Mouse (Mus musculus): ENCODE data around the gene Gba2.

Gene Gba2

DNA sequence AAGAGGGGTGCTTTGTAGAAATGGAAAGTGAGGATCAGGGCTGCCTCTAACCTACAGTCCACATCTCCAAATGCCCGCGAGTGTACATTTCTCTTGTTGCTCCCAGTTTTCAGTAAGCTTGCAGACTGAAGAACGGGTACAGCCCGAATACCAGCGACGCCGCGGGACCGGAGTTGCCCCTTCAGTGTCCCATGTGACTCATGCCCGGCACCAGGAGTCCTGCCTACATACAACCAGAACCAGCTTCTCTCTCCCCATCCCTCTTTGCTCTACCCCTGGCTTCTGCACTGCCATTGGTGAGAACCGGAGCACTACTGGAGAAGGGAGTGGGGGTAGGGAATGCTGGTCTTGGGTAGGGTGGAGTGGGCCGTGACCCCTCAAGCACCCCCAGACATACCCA lies 2.7 kb upstream of the Gba2 start:
- DNase-seq (ENCODE audit: low spot score), result no peak

DNA sequence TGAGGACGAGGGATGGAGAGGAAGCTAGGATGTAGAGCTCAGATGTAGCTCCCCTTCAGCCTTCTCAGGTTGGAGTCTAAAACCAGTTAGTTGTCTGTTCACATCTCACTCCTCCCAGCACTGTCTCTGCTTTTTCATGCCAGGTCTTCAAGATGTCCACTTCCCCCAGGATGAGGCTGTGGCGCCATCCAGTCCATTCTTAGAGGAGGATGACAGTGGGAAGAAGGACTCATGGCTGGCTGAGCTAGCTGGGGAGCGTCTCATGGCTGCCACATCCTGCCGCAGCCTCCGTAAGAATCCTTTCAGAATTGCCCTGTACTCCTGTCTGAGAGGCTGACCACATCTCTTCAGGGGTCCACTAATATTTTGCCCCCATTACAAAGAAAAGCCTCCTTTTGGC lies 2.0 kb upstream of the Gba2 start:
- DNase-seq (ENCODE audit: low spot score), result no peak

DNA sequence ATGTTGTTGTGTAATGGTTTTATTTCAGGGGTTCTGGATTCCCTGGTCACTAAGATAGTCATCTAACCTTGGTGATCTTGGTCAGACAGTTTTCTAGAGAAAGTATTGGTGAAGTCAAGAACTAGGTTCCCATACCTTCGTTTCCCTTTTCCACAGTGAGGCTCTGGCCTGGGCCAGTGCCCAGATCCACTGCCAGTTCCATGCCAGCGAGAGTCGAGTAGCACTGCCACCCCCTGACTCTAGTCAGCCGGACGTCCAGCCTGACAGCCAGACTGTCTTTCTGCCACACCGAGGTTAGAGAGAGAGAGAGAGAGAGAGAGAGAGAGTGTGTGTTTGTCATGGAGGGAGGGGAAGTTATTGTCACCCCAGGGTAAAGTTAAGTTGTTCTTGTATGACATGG lies 1.1 kb upstream of the Gba2 start:
- DNase-seq (ENCODE audit: low spot score), result no peak

DNA sequence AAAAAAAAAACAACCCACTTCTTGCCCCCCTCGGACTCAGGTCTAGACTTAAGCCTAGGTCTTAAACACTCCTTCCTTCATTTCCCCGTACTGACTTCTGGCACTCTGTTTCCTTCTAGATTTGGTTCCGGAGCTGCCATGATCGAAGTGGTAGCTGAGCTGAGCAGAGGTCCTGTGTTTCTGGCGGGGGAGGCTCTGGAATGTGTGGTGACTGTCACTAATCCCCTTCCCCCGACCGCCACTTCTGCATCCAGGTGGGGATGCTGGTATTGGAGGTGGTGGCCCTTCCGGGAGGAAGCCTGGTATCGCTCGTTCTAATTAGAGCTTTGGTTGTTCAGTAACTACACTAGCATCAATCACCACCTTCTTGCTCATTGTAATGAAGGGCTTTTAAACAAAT lies 583 bp upstream of the Gba2 start:
- no peak for DNase-seq (ENCODE audit: low spot score)

DNA sequence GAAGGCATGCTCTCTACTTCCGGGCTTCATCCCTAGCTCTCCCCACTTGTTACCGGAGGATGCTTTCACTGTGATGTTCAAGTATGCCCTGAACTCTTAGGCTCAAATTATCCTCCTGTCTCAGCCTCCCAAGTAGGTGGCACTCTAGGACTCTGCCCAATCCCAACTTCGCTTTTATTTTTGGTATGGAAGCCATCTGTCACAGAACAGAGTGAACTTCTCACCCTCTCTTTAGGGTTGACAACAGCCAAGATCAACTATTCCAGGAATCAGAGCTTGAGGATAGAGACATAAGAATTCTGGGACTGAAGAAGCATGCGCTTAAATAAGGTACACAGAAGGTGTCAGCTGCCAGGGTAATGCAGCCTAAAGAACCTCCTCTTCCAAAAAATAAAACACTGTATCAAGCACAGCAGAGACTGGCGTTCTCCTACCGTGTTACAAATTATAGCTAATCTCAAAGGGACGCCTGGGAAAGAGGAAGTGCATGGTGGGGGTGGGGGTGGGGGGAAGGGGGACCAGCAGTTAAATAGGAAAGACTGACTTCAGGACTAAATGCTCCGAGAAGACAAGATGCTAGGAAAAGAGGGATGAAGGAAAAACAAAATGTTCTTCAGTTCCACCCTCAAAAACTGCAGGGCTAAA lies 1.3 kb downstream of the Gba2 start:
- DNase-seq (ENCODE audit: low spot score), result no peak

DNA sequence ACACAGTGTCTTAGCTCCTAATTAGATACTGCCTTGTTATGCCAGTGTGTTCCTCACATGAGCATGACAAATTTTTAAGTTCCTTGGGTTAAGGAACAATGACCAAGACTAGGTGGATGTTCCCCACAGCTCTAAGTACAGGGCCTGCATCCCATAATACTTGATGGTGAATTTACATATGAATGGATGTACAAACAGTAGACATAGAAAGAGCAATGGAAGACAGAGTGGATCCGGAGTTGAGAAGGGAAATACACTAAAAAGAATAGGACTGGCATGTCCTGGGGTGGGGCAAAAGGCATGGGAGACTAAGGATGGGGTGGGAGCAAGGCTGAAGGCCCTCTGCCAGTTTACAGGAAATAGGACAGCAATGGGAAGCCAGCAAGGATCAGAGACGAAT lies 3.3 kb downstream of the Gba2 start:
- no peak for DNase-seq (ENCODE audit: low spot score)

DNA sequence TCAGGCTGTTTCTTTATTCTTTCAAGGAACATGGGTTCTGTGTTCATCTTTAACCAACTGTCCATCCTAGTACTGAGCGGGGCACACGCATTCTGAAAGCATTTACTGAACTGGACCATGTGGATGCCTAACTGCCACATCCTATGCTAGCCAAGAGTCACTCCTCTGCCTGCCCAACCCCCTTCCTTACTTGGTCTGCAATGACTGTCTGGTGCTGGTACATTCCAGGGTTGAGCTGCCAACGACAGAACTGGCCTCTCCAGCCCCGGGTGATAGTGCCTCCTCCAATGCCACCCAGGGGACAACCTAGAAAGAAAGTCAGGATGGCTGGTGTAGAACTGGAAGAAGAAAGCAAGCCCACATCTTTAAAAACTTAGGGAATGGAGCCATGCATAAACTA lies 5.1 kb downstream of the Gba2 start:
- no peak for DNase-seq (ENCODE audit: low spot score)

DNA sequence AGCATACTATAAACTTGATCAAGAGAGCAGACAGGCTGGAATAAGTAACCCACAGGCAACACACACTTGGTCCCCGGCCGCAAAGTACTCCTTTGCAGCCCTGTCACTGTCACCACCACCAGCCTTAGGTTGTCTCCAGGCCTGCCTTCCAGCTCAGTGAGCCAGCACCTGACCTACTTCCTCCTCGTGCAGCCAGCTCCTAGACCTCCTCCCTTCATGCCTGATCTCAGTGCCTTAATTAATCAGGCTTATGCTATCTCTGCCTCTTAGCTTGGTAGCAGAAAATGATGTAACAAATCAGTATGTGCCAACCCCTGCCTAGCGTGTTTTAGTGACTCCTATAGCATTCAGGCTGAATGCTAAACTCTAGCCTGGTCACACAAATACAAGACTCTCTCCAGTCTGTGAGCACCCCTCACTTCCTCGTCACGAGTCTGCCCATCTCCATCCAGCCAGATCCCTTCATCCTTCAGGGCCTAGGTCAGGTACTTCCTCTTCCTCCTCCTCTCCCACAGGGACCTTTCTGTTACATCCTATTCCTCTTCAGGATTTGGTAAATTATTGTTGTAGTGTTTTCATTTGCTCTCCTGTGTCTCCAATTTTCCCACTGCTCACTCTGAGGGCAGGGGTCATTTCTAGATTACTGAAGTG lies 7.2 kb downstream of the Gba2 start:
- DNase-seq (ENCODE audit: low spot score), result no peak

DNA sequence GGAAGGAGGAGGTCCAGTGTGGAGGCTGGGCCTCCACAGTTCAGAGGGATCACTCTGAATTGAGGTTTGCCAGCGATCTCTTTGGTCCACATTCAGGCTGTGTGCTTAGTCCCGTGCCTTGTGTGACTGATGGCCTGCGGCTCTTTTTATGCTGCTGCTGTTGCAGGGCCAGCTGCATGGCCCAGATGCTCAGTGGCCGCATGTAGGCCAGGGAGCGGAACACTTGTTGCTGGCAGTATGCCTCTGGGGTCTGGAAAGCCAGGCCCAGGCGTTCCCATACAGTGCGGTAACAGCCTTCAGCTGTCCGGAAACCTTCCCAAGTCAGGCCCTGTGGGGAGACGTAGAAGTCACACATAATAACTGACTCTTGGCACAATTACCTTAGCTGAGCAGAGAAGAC lies 11.5 kb downstream of the Gba2 start:
- no peak for DNase-seq (ENCODE audit: low spot score)

DNA sequence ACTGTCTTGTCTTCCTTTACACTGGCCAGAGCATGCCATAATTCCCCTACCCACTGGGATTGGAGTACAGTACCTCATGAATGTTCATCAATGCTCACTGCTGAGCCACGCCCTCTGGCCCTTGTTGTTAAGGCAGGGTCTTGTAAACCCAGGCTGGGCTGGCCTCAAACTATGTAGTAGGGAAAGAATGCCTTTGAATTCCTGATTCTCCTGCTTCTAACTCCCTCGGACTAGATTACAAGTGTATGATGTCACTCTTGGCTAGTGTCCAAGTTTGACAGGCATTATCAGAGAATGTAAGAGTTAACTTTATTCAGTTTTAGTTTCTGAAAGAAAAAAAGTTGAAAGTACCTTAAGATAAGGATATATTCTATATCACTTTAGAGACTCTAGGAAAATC lies 14.4 kb downstream of the Gba2 start:
- no peak for DNase-seq (ENCODE audit: low spot score)

DNA sequence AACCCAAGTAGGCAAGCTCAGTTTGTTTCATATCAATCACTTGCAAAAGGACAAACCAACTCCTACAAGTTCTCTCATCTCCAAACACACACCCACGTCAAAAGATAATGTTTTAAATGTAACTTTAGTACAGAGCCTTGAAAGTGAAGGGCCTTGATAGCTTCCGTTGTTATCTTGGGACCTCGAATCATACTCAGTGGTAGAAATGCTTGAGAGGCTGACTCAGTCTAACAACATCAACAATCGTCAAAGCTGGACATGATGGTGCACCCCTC lies 15.1 kb downstream of the Gba2 start:
- DNase-seq (ENCODE audit: low spot score), result no peak

DNA sequence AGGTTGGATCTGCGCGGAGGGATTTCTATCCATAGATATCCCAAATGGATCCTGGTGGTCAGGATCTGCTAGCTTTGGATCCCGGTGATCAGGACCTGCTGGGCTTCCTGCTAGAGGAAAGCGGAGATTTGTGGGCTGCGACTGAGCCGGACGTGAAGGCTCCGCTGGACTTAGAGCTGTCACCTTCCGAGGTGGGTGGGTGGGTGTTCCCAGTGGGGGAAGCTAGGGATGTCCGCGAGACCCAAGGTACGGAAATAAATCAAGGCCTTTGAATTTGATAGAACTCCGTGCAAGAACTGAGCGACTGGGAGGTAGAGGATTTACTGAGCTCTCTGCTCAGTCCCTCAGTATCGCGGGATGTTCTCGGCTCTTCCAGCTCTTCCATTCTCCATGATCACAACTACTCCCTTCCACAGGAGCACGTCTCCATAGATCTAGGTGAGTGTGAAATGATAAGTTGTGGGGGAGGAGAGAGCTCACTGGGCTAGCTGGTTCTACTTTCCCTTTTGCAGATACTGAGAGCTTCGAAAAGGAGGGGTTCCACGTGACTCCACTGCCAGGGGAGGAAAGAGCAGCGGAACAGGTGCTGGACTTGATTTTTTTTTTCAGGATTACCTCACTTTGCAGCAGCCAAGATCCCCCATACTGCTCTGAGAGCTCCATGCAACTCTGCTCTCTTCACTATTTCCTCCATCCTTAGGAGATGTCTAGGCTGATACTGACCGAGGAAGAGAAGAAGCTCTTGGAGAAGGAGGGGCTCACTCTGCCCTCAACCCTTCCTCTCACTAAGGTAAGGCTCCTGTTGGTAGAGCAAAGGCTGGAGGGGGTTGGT lies 15.7 kb downstream of the Gba2 start:
- DNase-seq (ENCODE audit: low spot score), result no peak

DNA sequence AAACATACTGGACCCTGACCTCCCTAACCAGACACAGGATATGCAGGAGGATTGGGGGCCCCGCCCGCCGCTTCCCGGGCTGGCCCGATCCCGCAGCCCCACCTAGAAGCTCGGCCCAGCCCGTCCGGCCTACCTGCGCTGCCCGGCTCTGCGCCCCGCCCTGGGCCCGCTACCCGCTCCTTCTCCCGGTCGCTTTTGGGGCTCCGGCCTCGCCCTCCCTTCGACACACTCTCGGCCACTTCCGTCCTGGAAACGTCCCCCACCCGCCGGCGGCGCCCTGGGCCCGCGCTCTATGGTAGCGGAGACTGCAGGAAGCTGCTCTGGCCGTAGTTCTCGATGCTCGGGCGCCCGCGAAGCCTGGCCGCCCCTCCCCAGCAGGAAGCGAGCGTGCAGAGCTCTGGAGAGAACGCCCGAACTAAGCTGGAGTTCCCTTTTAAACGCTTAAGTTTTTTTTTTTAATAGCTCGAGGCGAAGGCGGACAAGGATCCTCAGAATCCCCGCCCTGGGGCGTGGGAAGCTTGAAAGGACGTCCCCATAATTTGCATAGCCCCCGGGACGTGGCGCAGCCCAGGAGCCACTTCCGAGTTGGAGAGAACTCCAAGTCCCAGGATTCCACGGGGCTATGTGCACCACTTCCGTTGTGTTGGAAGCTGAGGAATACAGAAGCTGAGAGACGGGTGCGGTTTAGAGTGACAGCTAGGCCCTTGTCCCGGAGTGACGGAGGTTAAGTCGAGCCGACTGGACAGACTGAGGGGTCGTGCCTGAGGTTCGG lies 16.5 kb downstream of the Gba2 start, which contains the start of the genes Creb3 and Tln1:
TSS of gene Creb3 (plus strand) at position 336 of the 772 bp plus-strand sequence.
TSS of gene Tln1 (minus strand) at position 695 of the 772 bp plus-strand sequence.
- DNase-seq (ENCODE audit: low spot score), result peak; percentile 97

DNA sequence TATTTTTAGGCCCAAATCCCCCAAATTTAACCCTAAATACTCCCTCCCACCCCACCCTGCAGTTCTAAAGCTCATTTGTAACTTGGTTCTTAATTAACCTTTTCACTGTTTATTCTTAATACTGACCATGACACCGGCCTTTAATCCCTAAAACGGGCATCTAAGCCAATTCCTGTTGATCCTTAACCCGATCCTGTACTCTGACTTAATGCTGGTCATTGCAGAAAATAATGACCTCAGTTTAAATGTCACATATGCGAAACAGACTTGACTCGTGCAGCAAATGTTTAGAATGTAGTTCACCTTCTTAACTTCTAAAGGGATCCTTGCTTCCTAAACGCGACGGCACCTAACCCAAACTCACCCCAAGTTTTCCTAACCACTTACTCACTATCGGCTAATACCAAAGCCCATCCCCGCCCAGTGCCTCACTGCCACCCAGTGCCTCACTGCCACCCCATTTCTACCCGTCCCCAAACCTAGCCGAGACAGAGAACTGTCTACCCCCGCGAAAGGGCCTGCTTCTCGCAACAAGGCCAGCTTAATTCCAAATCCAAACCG lies 17.2 kb downstream of the Gba2 start:
- DNase-seq (ENCODE audit: low spot score), result no peak

DNA sequence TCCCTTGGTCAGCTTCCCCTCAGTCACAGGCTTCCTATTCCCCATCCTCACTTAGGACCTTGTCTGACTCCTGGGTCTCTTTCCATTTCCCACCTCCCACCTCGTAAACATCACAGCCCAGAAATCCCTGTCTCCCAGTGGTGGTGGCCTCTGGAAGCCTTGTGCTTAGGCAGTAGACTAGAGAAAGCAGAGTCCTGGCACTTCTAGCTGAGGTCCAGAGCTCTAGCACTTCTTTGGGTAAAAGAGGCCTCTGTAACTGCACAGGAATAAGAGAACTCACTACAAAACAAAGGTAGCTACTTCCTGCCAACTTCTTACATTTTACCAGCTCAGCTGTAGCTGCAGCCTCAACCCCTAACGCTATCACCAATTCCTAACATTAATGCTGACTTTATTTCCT lies 17.7 kb downstream of the Gba2 start:
- no peak for DNase-seq (ENCODE audit: low spot score)

DNA sequence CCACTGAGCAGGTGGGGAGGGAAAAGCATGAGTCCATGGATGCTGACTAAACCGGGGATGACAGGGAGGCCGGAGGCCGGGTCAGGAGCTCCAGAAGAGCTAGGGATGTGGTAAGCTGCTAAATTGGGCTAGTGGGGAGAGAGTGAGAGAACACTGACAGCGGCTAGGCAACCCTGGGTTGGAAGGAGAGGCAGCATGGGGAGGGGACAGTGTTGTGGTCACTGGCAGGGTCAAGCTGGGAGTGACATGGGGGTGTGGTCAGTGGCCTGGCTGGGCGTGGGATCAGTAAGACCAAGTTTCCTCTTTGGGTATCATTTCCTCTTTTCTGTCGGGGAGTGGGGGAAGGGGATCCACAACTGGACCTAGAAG lies 18.4 kb downstream of the Gba2 start:
- peak; percentile 52 for DNase-seq (ENCODE audit: low spot score)

DNA sequence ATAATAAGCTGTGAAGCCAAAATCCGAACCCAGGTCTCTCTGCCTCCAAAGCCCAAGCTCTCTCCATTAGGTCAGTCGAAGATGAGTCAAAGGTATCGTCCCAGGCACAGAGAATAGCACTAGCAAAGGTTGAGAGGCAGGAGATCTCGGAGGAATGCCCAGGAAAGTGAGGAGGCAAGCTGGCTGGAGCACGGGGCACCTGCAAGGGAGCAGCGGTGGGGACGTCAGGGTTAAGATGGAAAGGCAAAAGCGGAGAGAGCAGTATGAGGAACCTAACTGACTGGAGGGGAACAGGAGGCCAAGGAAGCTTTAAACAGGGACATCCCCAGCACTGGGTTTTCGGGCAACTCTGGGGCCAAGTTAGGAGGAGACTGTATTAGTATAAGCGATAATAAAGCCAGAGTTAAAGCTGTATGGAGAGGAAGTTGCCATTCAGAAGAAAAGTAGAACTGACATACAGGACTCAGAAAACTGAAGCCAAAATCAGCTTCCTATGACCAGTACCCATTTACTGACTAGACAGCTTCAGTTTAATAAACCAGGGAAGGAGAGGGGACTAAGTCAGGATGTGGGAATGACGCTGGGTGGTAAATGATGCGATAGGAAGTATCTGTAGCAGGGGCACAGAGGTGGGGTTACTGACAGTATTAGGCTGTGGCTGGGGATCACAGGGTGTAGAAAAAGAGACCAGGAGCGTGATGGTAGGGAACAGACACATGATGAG lies 19.0 kb downstream of the Gba2 start:
- no peak for DNase-seq (ENCODE audit: low spot score)

DNA sequence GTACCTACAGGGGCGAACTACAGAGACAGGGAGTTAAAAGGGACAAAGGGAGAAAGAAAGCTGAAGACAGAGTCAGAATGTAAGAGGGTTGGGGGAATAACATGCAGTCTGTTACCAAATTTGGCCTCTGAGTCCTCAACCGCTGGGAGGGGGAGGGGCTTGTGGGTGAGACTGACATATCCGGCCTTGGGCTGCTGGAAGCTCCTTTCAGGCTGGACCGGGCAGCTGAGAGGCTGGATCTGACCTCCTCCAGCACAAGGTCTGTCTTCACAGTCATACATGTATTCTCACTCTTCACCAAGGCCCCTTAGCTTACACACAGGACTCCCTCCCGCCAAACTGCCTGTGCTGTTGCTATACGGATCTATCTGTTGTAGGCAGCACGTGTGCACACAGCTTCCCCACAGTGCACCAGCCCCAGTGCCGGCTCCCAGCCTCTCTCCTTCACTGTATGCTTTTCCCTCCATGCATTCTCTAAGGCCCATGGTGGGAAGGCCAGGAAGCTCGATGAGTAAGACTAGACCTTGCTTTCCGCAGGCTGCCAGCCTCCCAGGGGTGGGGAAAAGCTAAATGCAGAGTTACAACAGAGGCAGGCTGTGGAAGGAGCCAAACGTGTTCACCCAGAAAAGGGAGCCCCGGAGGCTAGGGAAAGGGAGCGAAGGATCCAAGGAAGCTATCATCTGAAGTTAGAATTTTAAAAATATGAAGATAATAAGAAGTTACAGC lies 19.9 kb downstream of the Gba2 start:
- peak; percentile 87 for DNase-seq (ENCODE audit: low spot score)

DNA sequence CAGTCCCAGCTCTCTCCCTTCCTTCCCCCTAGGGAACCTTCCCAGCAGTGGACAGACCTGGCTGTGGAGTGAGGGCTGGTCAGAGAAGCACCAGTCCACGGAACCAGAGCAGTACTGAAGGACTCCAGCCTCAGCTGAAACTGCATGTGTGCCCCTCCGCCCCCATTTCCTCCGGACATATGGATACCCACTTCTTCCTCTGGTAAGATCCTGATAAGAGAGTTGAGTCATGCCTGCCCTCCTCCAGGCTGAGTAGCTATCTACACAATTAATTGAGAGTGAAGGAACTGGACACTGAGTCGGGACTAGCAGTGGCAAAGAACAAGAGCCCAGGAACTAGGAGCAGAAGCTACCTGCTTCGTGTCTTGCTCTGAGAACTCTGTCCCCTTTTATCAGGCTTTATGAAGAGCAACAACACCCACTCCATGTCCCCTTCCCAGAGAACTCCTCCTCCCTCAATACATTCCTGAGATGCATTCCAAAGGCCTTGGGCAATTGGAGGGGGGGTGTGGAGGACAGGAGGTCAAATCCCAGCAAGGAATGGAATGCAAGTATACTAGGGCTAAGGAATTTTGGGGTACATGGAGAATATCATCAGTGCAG lies 20.5 kb downstream of the Gba2 start:
- peak; percentile 87 for DNase-seq (ENCODE audit: low spot score)

DNA sequence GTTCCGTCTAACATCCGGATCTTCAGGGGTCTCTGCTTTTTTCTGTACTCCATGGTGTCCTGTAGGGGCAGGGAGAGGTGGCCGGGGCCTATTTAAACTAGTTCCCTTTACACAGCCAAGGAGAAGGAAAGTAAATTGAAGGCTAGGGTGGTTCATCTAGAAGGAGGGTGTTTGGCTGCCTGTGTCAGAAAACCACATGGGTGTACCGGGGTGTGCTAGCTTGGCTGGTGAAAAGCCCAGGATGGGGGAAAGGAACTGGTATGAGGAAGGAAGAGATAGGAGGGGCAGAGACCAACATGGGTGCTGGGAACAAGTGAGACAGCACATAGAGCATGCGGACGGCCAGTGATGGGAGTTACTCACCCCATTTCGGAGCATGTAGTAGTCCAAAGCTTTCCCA lies 22.7 kb downstream of the Gba2 start:
- DNase-seq (ENCODE audit: low spot score), result no peak

DNA sequence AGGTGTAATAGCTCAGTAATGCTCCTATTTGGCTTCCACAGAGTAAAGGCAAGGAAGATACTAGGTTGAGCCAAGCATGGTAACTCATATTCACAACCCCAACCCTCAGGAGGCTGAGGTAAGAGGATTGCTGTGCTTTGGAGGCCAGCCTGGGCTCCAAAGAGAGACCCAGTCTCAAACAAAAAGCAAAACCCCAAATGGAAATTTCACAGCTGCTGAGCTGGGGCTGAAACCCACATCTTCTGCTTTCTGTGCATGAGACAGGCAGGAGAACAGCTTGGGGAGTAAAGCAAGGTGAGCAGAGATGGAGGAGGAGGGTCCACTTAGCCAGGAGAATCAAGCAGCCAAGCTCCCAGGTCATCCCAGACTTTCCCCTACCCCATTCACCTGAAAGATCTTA lies 24.8 kb downstream of the Gba2 start:
- DNase-seq (ENCODE audit: low spot score), result no peak

Measured in yolk sac, embryonic 10.5 days (tissue).